Mouse (Mus musculus) intestine, postnatal 0 days (tissue): ENCODE data around the gene Vasp. TPM values are rescaled to one million over a fixed set of nuclear protein-coding genes. Genes with fewer than 3 reads are reported as not detected.

ENCODE experiments used
- ATAC-seq: fragments of 200-750 bp; cut with Nextera tagmentation; 2 replicates; pipeline ENCODE4 v1.8.0; 2017; ENCODE audit warnings: mild to moderate bottlenecking, moderate TSS enrichment, moderate library complexity
- H3K27ac ChIP-seq: fragments of 300-500 bp; sonication (generic); 2 replicates; pipeline ENCODE4 v1.5.1; 2014; ENCODE audit warnings: mild to moderate bottlenecking, low read depth, low read length, moderate library complexity
- H3K27me3 ChIP-seq: fragments of 300-500 bp; sonication (generic); replicated peaks from 2 replicates; pipeline ENCODE4 v1.6.1; 2014; ENCODE audit warnings: low read length, mixed read lengths; ENCODE audit not compliant: control insufficient read depth, insufficient read depth
- H3K36me3 ChIP-seq: fragments of 300-500 bp; sonication (generic); 2 replicates; pipeline ENCODE4 v1.6.1; 2014; ENCODE audit warnings: mild to moderate bottlenecking, moderate library complexity; ENCODE audit not compliant: control insufficient read depth, insufficient read depth
- H3K4me1 ChIP-seq: fragments of 300-500 bp; sonication (generic); replicated peaks from 2 replicates; pipeline ENCODE4 v1.6.1; 2014; ENCODE audit warnings: antibody characterized with exemption, low read length, mixed read lengths; ENCODE audit not compliant: control insufficient read depth, insufficient read depth
- H3K4me2 ChIP-seq: fragments of 300-500 bp; sonication (generic); replicated peaks from 2 replicates; pipeline ENCODE4 v1.6.1; 2014; ENCODE audit warnings: low read depth, mild to moderate bottlenecking, moderate library complexity
- H3K4me3 ChIP-seq: fragments of 300-500 bp; sonication (generic); 2 replicates; pipeline ENCODE4 v1.5.1; 2014; ENCODE audit warnings: low read depth, low read length
- H3K9ac ChIP-seq: fragments of 300-500 bp; sonication (generic); 2 replicates; pipeline ENCODE4 v1.6.1; 2014; ENCODE audit warnings: mild to moderate bottlenecking, low read depth, low read length
- H3K9me3 ChIP-seq: fragments of 300-500 bp; sonication (generic); 2 replicates; pipeline ENCODE4 v1.6.1; 2016; ENCODE audit warnings: mixed run types; ENCODE audit not compliant: control insufficient read depth
- CTCF ChIP-seq: sonication (generic); IDR thresholded peaks from 2 replicates; pipeline ENCODE4 v1.5.1; 2016; ENCODE audit warnings: low read depth, mild to moderate bottlenecking, control low read depth, antibody characterized with exemption, moderate library complexity
- WGBS: fragments of 180-500 bp; shearing (Covaris S2); extraction: QIAGEN DNeasy Blood & Tissue Kit; methylation state at CpG from one replicate; pipeline ENCODE4 v1.1.7; 2014; 5-methylcytosine and 5-hydroxymethylcytosine counted together
- polyA plus RNA-seq: library from polyadenylated mRNA; unstranded; fragments of >200 nt; fragmentation: Nextera tagmentation; extraction: Ambion mirVana; gene quantifications from 2 replicates; pipeline ENCODE4 v1.2.1, GENCODE M21; 2015

Gene Vasp
- polyA plus RNA-seq, 1 experiment from 2014 or later, result 98.5 TPM

GRCm38 (mm10) chr7:19304501-19305412 is 33.1 kb upstream of the Vasp start:
- H3K4me1 ChIP-seq, result peaks cover 4% of the 10 kb centered on the region
- 0 out of 2 replicates have a peak overlapping the region, but pooled peaks have one; percentile 2 for H3K9ac ChIP-seq
- H3K27ac ChIP-seq, result no peak overlapping the region
- WGBS, result 2% methylated on average over 48 of the region's 48 CpGs
- TF ChIP-seq CTCF, result no peak
- peaks cover 60% of the 10 kb centered on the region for H3K27me3 ChIP-seq
- no peaks in the 10 kb centered on the region for H3K9me3 ChIP-seq
- H3K4me2 ChIP-seq, result peak overlapping the region; percentile 57
- H3K4me3 ChIP-seq, result peak overlapping the region; percentile 39
- no peaks in the 10 kb centered on the region for H3K36me3 ChIP-seq
- ATAC-seq, result no peak

- peak; percentile 89 for TF ChIP-seq CTCF
- 3% methylated on average over 16 of the region's 16 CpGs for WGBS
- peak overlapping the region; percentile 39 for H3K4me3 ChIP-seq
These were observed 32.2 kb upstream of the Vasp start for GRCm38 (mm10) chr7:19303770-19304169.

GRCm38 (mm10) chr7:19303046-19303305 is 31.4 kb upstream of the Vasp start:
- TF ChIP-seq CTCF, result no peak
- peaks cover 60% of the 10 kb centered on the region for H3K27me3 ChIP-seq
- H3K9ac ChIP-seq, result no peak overlapping the region
- H3K4me3 ChIP-seq, result no peak overlapping the region
- H3K27ac ChIP-seq, result no peak overlapping the region
- H3K9me3 ChIP-seq, result no peaks in the 10 kb centered on the region
- no peak for ATAC-seq
- no peaks in the 10 kb centered on the region for H3K36me3 ChIP-seq
- H3K4me1 ChIP-seq, result peaks cover 4% of the 10 kb centered on the region
- WGBS, result 84% methylated on average over 12 of the region's 12 CpGs
- H3K4me2 ChIP-seq, result no peak overlapping the region

More at GRCm38 (mm10) chr7:19303770-19304169, 32.2 kb upstream of the Vasp start:
- ATAC-seq, result no peak
- H3K27ac ChIP-seq, result no peak overlapping the region
- H3K4me2 ChIP-seq, result peak overlapping the region; percentile 57
- H3K27me3 ChIP-seq, result peaks cover 60% of the 10 kb centered on the region
- H3K4me1 ChIP-seq, result peaks cover 4% of the 10 kb centered on the region
- no peaks in the 10 kb centered on the region for H3K36me3 ChIP-seq
- H3K9me3 ChIP-seq, result no peaks in the 10 kb centered on the region
- H3K9ac ChIP-seq, result no peak overlapping the region

GRCm38 (mm10) chr7:19302264-19303045 is 30.8 kb upstream of the Vasp start:
- Histone ChIP-seq H3K36me3 (no peaks in the 10 kb centered on the region), H3K27ac (no peak overlapping the region), H3K27me3 (peaks cover 60% of the 10 kb centered on the region), H3K9me3 (no peaks in the 10 kb centered on the region), H3K4me1 (peaks cover 4% of the 10 kb centered on the region), H3K9ac (no peak overlapping the region), H3K4me2 (no peak overlapping the region), H3K4me3 (0 out of 2 replicates have a peak overlapping the region, but pooled peaks have one; percentile 43)
- WGBS, result 57% methylated on average over 13 of the region's 13 CpGs
- ATAC-seq, result no peak
- TF ChIP-seq CTCF, result no peak

DNA sequence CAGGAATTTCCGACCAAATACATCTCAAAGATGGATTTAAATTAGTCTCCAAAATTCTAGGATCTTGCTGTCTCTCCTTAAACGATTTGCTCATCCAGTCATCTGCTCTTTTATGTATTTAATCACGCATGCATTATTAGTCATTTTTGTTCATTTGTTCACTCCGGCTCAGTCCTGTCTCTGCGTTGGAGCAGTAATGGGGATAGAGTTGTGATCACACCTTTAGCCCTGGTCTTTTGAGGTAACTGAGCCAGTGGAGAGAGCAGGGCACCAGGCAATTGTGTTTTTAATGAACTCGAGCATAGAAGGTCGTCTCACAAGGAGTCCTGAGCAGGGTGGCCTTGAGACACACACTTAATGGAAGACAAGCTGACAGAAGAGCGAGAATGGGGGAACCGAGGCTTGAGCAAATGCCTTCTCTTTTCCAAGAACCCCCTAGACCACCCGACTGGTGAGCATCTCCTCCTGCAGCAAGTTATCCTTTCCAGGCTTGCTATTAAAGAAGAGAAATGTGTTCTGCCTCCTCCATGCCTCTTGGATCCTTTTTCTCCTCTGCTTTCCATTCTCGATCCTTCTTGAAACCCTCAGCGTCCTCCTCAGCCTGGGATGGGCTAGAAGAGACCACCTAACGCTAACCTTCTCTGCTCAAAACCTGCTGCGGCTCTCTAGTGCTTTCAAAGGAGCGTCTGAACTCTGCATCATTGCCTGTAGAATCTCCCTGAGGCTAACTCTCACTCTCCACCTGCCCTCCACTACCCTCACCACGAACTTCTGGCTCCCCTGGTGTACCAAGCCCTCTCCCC is 30.0 kb upstream of the Vasp start:
- 12% methylated on average over 16 of the region's 16 CpGs for WGBS
- peak overlapping the region; percentile 43 for H3K4me3 ChIP-seq
- no peak overlapping the region for H3K27ac ChIP-seq
- H3K4me1 ChIP-seq, result peaks cover 4% of the 10 kb centered on the region
- peaks cover 53% of the 10 kb centered on the region for H3K27me3 ChIP-seq
- no peak for TF ChIP-seq CTCF
- no peak for ATAC-seq
- no peaks in the 10 kb centered on the region for H3K9me3 ChIP-seq
- no peaks in the 10 kb centered on the region for H3K36me3 ChIP-seq
- H3K4me2 ChIP-seq, result peak overlapping the region; percentile 58
- 0 out of 2 replicates have a peak overlapping the region, but pooled peaks have one; percentile 18 for H3K9ac ChIP-seq
